Mouse (Mus musculus) right cerebral cortex, postnatal 25 days (tissue): ENCODE data around the gene Lrrc34.

ENCODE experiments used
- DNase-seq: peaks from one replicate; pipeline ENCODE4 v3.0.0; 2022

Lrrc34 gene

GRCm38 (mm10) chr3:30647440-30648090 lies at the start of gene Lrrc34:
Lrrc34 (minus strand) TSS chr3:30647869.
- DNase-seq, result peak; percentile 5

- peak; percentile 36 for DNase-seq
Observed at GRCm38 (mm10) chr3:30696346-30696745, 48.7 kb upstream of the Lrrc34 start.

GRCm38 (mm10) chr3:30695661-30696060 lies 48.0 kb upstream of the Lrrc34 start:
- no peak for DNase-seq

- no peak for DNase-seq
Observed at GRCm38 (mm10) chr3:30690976-30691375, 43.3 kb upstream of the Lrrc34 start.

GRCm38 (mm10) chr3:30687216-30687615 lies 39.5 kb upstream of the Lrrc34 start:
- no peak for DNase-seq

- DNase-seq, result no peak
Observed at GRCm38 (mm10) chr3:30683190-30683589, 35.5 kb upstream of the Lrrc34 start.

- DNase-seq, result no peak
Observed at GRCm38 (mm10) chr3:30658486-30658885, 10.8 kb upstream of the Lrrc34 start.

- no peak for DNase-seq
Observed at GRCm38 (mm10) chr3:30655937-30656336, 8.3 kb upstream of the Lrrc34 start.

- DNase-seq, result peak; percentile 10
Observed at GRCm38 (mm10) chr3:30650062-30650841, 2.6 kb upstream of the Lrrc34 start.

- DNase-seq, result no peak
Observed at GRCm38 (mm10) chr3:30648466-30648865, 797 bp upstream of the Lrrc34 start.

- DNase-seq, result no peak
Observed at GRCm38 (mm10) chr3:30646761-30647160, 908 bp downstream of the Lrrc34 start.

GRCm38 (mm10) chr3:30644207-30644606 lies 3.5 kb downstream of the Lrrc34 start, which contains the start of gene Lrriq4:
Lrriq4 (plus strand) TSS chr3:30644507.
- no peak for DNase-seq

- no peak for DNase-seq
Observed at GRCm38 (mm10) chr3:30635629-30636028, 12.0 kb downstream of the Lrrc34 start.

GRCm38 (mm10) chr3:30633681-30634080 lies 14.0 kb downstream of the Lrrc34 start:
- no peak for DNase-seq

GRCm38 (mm10) chr3:30620132-30620531 lies 27.5 kb downstream of the Lrrc34 start:
- DNase-seq, result no peak

GRCm38 (mm10) chr3:30610930-30611329 lies 36.7 kb downstream of the Lrrc34 start:
- DNase-seq, result no peak

GRCm38 (mm10) chr3:30608999-30609398 lies 38.7 kb downstream of the Lrrc34 start:
- no peak for DNase-seq

GRCm38 (mm10) chr3:30603256-30603655 lies 44.4 kb downstream of the Lrrc34 start:
- DNase-seq, result no peak

GRCm38 (mm10) chr3:30602740-30603098 lies 45.0 kb downstream of the Lrrc34 start:
- no peak for DNase-seq

GRCm38 (mm10) chr3:30602065-30602739 lies 45.5 kb downstream of the Lrrc34 start, which contains the start of gene Mynn:
Mynn (plus strand) TSS chr3:30602065.
- DNase-seq, result peak; percentile 99

- DNase-seq, result no peak
Observed at GRCm38 (mm10) chr3:30601610-30602064, 46.0 kb downstream of the Lrrc34 start.

- peak; percentile 73 for DNase-seq
Observed at GRCm38 (mm10) chr3:30601175-30601574, 46.5 kb downstream of the Lrrc34 start.

- DNase-seq, result peak; percentile 32
Observed at GRCm38 (mm10) chr3:30600717-30601116, 47.0 kb downstream of the Lrrc34 start.
